Mouse (Mus musculus) cerebellum, postnatal 4 days (tissue): Measurements from ENCODE around the gene Gm10324.
"Not testable (repeated sequence)": the region's sequence is repeated elsewhere in the genome, so short reads cannot be mapped to it uniquely, and the experiment has no call there.

ENCODE experiments used
- DNase-seq, 2 experiments: peaks; one replicate each; pipeline ENCODE4 v3.0.0; 2022; ENCODE audit warnings: low spot score in 2 of 2, mixed read lengths in 1 of 2

Gene Gm10324

DNA sequence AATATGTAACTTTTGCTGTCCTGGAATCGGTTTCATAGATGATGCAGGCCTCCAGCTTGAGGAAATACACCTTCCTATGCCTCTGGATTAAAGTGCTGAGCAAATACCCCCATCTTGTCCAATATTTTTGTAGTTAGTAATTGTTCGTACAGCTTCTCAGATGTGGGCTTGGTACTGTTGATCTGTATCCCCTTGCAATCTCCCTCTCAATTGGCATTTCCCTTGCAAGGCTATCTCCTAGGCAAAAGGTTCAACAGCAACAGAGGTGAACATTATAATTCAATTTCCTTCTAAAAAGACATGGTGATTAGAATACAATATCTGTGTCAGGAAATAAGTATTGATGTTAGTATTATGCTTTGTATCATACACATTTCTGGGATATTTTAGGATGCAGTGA is at the start of gene Gm10324:
Gm10324 (plus strand) TSS at position 301 of the 400 bp plus-strand sequence.
- DNase-seq: not testable (repeated sequence)
